Mouse (Mus musculus) adrenal gland, adult 2 months (tissue): ENCODE measurements around the gene Atpaf1. TPM values are rescaled to one million over a fixed set of nuclear protein-coding genes. Genes with fewer than 3 reads are reported as not detected.

ENCODE experiments used
- DNase-seq: peaks from one replicate; pipeline ENCODE4 v3.0.0; 2021
- polyA plus RNA-seq: library from polyadenylated mRNA; depleted of rRNA; stranded (reverse); fragments of >200 nt; gene quantifications from 2 replicates; pipeline ENCODE4 v1.2.3, GENCODE M21; 2012
- total RNA-seq, 2 experiments: library from RNA; stranded (reverse); gene quantifications; 2 replicates each; pipeline ENCODE4 v1.2.3; 2021

The Atpaf1 gene
- total and polyA plus RNA-seq, 3 experiments = 41.9 to 90.6 (median 72.8) TPM

DNA sequence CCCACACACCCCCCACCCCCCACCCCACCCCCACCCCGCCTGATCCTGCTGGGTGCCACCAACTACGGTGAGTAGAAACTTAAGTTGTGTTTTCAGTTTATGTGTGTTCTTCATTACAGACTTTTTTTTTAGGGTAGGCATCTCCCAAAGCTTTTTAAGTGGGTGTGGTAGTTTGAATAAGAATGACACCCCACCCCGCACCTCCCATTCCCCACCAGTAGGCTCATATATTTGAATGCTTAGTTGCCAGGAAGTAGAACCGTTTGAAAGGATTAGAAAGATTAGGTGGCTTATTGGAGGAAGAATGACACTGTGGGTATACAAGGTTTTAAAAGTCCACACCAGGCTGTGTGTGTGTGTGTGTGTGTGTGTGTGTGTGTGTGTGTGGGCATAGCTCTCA, 27.7 kb downstream of the Atpaf1 start:
- no peak for DNase-seq

DNA sequence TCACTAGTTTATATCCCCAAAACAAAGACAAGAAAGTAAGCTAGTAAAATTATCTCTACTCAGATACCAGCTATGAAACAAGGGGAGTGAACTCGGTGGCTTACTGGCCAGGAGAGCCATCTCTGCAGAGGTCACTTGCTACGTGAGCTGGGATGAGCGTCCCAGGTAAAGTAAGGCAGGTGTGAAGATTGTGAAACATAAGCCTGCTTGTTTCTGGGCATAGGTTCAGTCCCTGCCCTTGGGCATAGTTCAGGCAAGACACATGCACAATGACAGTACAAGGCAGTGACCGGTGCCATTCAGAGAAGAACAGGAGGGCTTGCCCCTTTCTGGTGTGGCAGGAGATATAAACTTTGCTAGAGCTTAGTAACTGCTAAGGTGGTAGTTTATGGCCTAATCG, 31.0 kb downstream of the Atpaf1 start:
- DNase-seq = no peak

DNA sequence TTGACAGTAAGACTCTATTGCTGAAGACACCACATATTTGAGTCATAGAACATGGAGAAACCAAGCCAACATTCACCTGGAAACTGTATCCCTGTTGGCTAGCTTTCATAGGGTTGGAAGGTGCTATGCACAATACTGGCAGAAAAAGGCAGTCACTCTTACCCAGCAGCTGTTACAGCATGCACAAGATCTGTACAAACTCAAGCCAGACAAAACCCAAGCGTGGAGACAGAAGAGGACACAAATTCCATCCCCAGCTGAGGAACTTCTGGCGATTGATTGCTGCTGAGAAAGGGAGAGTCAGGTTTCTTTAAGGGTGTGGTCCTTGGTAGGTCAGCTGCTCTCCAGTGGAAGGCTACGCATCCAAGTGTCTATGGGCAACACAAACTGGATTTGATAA, 35.6 kb downstream of the Atpaf1 start:
- no peak for DNase-seq

DNA sequence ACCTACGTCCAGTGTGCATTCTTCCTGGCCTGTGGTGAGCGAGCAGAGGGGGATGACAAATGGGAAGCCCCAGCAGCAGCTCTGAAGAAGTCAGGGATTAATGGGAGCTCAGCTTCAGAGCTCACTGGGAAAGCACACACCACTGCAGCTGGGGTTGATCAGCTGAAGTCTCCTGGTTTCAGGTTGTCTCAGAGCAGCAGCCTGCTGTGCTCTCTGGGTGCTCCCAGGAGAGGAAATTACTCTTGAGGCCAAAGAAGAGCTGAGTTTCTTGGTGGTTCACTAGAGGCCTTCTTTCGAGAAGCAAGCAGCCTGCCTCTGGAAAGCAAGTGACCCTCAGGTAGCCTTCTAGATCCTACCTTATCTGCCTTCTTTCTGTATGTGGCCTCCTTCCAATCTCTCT, 36.3 kb downstream of the Atpaf1 start:
- no peak for DNase-seq

DNA sequence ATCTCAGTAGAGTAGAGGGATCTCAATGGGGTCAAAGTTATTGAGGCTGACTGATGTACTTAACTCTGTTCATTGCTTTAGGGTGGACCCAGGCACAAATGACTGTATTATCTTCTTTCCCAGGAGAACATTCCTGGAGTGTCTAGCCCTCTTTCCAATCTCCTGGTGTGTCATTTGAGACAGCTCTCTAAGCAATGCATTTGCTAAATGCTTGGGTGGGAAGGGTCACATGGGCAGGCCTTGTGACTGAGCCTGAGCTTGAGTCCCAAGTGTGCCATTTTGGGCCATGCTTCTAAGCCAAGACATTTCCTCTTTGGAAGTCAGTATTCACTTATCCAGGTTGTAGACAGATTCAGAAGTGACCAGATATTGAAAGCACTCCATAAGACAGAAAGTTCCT, 36.8 kb downstream of the Atpaf1 start:
- DNase-seq = no peak

DNA sequence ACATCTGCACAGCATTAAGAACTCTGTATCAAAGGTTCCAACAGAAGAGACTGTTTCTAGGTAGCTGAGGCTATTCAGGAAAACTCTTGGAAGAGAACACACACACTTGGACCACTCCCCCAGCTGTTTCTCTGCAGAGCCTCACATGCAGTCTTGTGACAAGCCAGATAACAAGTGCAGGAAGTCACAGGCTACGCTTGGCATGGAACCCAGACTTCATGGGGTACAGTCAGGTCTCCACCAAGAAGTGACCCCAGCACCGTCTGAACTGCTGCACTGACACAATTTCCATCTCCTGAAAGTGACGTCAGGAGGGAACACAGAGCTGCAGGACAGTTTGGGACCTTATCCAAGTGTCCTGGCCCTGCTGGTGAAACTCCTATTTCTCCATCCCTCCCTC, 37.3 kb downstream of the Atpaf1 start:
- DNase-seq = no peak

DNA sequence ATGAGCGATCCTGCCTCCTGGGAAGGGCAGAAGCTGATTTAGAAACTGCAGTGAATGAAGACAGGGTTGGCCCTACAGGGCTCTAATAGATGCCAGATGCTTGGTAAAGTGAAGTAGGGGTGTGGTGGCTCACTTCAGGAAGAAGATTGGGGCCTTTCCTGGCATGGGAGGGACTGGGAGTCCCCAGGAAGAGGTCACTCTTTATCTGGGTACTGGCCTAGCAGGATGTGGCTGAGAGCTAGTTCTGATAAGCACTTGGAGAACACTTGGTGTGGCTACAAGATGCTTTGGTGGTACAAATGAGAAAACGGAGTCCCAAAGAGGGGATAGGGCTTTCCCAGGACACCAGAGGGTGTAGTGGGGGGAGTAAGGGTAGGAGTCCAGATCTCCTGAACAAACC, 39.6 kb downstream of the Atpaf1 start:
- no peak for DNase-seq

DNA sequence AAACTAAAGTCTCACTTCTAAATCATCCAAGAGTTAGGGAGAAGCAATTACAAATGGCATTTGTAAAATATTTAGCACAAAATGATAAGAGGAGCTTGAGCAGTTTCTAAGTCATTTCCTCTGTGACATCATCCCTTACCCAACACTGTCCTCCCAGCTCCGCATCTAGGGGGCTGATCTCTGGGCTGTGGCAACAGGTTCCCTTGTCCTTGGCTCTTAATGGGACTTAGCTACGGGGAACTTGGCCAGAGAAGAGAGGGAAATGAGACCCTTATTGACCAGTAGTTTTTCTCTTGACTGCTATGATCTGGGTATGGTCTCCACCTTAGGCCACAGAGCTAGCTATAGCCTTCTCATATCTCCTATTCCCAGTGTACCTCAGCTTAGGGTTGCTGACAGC, 40.7 kb downstream of the Atpaf1 start:
- no peak for DNase-seq

DNA sequence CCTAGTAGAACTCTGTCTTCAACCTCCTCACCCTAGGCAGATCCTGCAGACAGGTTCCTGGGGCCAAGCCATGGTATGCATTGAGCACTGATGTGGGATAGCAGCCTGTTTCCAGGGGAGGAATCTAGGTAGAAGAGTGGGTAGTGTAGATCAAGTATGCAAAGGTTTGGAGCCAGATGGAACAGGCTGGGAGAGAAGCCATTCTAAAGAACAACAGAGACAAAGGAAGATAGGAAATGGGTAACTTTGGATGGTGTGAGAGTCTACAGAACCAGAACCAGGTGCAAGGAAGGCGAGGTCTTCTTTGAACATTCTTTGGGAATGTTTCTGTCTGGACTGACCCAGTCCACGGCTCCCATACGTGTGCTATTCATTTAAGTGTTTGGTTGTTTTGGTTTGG, 42.5 kb downstream of the Atpaf1 start:
- no peak for DNase-seq

DNA sequence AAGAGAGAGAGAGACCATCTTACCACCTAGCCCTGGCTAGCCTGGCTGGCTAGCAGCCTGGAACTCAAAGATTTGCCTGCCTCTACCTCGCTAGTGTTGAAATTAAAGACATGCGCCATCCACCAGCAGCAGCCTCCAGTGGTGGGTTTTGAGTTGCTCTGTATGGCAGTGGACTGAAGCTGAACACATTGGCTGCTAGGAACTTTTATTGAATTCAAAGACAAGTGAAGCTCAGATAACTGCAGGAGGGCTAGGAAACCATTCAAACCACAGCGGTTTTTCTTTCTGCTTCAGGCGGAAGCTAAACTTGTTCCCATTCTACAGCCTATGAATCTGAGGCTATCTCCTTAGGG, 42.9 kb downstream of the Atpaf1 start:
- no peak for DNase-seq

DNA sequence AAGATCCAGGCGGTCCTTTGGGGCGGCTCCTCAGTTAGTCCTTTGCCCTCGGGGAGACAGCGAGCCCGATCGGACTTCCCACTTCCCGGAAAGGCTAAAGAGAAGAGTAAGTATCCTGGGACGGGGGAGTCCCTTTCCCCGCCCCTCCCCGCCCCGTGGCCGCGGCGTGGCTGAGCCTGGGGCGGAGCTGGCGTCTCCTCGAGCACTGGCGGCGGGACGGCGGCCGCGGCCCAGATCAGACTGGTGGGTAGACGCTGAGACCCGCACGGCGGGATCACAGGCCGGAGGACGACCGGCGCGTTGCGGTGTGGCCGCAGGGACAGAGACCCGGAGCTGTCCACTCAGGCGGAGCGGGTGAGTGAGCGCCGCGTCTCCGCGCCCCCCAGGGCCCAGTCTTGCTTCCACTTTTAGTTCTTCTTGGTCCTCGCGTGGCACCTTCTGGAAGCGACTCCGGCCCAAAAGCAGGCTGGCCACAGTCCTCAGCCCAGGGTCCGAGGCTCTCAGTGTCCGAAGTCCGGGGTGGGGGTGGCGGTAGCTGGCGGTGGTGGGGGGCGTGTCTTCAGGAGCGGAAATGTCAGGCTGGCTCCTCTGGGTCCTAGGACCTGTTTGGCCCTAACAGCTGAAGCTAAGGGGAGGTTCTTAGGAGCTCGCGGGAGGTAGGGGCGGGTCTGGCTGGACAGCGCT, 43.4 kb downstream of the Atpaf1 start, which contains the start of gene Mob3c:
Gene Mob3c, plus strand, starts transcription at position 205 of the 684 bp plus-strand sequence.
- peak; percentile 92 for DNase-seq

DNA sequence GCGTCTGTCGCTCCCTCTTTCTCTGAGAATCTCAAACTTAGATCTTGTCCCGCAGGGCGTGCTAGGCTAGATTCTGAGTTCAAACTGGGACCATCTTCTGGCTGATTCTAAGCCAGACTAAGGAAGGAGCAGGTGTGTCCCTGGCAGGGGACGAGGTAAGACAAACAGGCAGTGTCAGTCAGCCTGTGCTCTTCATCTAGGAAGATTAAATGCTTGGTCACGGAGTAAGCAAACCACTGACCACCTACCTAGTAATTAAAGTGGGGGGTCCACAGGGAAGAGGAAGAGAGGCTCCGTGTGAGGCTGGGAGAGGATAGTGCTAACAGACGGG, 43.9 kb downstream of the Atpaf1 start:
- DNase-seq = no peak

DNA sequence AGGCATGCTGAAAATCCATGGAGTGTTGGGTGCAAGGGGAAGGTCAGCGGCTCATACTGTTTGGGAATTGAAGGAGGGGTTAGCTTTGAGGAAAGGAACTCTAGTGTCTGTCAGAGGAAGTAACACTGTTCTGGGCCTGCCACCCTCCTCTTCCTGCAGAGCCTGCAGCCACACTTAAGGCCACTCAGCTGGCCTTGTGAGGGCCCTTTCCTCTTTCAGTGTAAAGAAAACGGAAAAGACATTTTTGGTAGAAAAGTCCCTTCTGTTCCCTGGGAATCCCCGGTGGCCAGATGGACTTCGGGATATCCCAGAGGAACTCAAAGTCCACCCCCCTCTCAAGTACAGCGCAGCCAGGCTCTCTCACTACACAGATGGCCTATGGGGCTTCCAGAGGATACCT, 45.9 kb downstream of the Atpaf1 start:
- no peak for DNase-seq

DNA sequence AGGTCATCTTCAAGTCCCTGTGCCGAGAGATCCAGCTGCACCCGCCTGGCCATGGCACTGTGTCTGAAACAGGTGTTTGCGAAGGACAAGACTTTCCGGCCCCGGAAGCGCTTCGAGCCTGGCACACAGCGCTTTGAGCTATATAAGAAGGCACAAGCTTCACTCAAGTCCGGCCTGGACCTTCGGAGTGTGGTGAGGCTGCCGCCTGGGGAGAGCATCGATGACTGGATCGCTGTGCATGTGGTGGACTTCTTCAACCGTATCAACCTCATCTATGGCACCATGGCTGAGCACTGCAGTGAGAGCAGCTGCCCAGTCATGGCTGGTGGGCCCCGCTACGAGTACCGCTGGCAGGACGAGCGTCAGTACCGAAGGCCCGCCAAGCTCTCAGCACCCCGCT, 46.6 kb downstream of the Atpaf1 start:
- DNase-seq = no peak

DNA sequence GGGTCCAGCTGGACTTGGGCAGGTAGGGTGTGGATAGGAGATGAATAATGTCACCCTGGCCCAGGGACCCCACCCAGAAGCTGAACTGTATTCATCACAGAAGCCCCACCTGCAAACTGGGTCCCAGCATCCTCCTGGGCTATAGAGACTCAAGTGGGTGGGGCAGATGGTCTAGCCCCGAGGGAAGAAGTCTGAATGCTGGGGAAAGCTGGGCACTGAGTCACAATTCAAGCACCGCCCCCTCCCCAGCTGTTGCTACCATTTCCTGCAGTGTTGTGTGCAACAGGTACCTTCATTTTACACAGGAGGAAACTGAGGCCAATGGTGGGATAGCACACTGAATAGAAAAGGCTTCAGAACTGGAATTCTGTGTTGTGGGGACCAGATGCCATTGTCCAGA, 47.4 kb downstream of the Atpaf1 start:
- no peak for DNase-seq

DNA sequence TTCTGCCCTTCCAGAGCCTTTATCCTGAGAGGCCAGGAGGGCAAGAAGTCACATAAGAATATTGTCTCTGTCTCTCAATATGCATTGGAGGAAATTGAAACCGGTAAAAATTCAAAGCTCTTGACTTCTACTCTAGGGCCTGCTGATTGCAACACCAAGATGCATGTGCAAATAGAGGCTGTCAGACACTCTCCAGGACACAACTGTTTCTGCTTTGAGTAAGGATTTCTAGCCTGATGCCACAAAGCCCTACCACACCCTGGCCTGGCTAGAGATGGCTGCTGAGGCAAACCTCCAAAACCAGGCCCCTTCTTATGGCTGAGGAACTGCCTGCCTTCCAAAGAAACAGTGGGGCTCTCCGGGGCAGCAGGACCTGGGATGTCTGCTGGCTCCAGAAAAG, 51.0 kb downstream of the Atpaf1 start:
- no peak for DNase-seq

DNA sequence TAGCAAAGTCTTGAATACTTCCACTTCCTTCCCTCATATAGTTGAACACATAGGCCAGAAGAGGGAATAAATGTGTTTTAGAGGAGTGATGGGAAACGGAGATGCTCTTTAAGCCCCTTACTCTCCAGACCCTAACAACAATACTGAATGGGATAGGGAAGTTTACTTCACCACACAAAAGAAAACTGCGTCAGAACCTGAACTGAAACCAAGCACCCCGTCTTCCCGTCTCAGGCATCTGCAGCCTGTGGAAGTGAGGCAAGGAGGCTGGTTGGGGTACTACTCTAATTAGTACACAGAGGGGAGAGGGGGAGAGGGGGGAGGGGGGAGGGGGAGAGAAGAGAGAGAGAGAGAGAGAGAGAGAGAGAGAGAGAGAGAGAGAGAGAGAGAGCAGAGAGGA, 53.6 kb downstream of the Atpaf1 start:
- no peak for DNase-seq

DNA sequence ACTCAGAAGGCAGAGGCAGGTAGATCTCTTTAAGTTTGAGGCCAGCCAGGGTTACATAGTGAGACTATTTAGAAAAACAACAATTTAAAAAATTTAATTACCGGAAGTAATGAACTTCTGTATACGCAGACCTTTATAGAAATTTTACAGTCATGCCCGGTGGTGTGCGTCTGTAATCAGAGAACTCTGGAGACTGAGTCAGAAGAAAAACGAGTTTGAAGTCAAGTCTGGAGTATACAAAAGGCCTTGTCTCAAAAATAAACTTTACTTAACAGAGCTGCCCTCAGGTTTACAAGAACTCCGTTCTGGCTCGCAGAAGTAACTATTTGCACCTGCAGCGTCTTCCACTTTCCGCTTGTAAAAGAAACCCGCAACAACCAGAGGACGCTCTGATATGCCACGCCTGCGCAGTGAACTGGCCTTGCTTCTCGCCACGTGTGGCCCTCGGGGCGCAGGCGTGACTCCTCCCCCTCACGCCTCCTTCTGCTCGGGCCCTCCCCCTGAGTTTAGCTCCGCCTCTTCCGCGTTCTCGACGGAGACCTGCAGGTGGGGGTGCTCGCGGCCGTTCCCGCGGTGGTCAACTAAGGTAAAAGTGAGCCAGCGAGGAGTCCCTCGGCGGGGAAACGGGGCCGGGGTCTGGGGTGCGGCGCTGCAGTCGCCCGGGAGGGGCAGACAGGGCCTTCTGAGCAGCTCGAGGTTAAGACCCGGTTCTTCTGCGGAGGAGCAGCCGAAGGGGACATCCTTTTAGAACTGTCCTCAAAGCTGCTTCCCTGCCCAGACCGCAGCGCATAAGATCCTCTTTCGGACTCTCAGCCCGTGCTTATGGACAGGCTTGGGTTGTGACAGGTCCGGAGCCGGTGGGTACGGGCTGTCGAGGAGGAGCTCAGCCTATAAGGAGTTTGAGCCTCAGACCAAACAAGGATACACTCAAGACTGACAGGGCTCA, 54.4 kb downstream of the Atpaf1 start, which contains the start of gene Mknk1:
Gene Mknk1, plus strand, starts transcription at position 503 of the 946 bp plus-strand sequence.
- DNase-seq = peak; percentile 95

DNA sequence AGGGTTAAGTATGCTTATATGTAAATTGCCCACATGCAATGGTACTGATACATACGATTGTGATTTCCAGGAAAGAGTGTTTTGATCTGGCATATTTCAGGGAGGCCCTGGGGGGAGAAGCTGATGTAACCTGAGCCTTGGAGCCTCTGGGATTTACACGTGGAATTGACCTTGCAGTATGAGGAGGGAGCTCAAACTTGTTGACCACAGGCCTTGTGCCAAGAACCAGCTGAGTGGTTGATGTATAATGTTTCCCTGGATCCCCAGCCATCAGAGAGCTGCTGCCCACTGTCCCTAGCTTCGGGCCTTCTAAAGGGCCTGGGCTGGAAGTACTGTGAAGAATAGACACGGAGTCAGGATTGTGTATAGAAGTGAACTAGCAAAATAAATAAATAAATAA, 55.3 kb downstream of the Atpaf1 start:
- no peak for DNase-seq

DNA sequence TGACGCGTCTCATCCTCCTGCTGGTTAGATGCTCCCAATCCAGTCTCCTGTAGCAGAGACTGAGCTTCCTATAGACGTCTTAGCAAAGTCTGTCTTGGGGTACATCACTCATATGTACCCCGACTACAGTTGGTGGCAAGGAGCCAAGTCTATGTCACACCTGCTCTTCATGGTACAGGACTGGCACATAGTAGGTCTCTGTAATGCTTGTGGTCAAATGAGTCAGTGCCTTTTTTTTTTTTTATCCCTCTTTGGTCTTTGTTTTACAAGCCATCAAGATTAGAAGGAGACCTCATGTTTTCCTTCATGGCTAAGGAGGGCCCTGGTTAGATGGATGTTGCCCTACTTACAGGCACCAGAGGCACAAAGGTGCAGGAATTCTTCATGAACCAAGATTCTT, 56.2 kb downstream of the Atpaf1 start:
- DNase-seq = no peak

DNA sequence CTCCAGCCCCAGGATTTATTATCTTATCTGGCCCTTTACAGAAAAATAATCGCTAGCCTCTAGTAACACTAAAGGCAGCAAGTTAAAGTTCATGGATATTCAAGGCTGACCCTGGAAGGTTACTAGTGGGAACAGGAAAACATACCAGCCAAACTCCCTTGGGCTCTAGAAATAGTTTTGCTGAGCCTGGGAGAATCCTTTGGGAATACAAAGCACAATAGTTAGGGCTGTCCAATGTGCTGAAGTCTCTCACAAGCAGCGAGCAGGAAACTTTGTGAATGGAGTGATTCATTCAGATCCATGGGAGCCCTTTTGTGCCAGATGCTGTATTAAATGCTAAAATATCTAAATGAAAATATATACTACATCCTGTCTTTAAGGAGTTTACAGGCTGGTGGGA, 62.0 kb downstream of the Atpaf1 start:
- no peak for DNase-seq

DNA sequence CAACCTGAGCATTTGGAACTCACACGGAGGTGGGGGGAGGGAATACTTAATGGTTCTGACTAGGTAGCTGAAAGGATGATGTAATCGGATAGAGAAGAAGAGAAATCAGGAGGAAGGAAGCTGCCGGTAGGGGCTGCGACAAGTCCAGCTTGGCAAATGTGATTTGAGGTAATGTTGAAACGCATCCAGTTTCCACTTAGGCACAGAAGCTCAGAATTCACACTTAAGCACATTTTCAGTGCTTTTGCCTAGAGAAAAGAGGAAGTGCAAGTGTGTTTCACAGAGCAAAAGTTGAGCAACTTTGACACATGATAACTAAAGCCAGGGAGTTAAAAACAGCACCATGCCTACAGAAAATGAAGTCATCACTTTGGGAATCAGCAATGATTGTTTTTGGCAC, 62.8 kb downstream of the Atpaf1 start:
- no peak for DNase-seq

DNA sequence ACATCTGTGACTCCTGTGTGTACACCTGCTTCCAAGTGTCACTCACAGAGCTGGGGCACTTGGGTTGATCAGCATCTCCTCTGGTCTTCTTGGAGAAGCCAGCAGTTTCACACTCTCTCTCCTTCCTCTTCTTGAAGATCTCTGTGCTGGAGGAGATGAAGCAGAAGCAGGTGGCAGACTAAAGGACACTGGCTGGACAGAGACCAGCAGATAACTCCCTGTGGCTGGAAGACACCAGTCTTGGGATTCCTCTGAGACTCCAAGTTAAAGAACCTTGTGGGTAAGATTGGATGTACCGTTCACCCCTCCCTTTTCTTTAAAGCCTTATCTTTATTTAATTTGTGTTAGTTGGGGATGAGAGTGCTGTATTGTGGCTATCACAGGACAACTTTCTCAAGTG, 63.5 kb downstream of the Atpaf1 start:
- DNase-seq = no peak
